Mouse (Mus musculus): ENCODE results near the gene Dnah8. TPM values are rescaled to one million over a fixed set of nuclear protein-coding genes. Genes with fewer than 3 reads are reported as not detected.

Dnah8 gene
- polyA plus RNA-seq, 1 experiment from 2014 or later: 0.97 TPM

DNA sequence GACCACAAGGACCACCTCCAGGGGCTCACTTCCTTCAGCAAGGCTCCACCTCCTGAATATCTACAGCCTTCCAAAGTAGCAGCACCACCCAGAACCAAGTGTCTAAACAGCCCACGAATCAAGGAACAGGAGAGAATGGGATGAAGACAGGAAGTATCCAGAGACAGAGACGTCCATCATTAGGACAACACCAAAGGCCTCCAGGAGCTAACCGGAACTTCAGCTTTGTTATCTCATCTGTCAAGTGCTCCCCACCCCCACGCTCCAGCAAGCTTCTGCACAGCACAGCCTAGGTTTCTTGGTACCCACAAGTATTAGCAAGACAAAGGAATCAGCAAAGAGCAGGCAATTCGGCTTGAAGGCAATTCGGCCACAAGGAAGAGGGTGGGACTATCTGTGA is 254.5 kb downstream of the Dnah8 start:
- WGBS: 31% methylated on average over 6 of the region's 6 CpGs

DNA sequence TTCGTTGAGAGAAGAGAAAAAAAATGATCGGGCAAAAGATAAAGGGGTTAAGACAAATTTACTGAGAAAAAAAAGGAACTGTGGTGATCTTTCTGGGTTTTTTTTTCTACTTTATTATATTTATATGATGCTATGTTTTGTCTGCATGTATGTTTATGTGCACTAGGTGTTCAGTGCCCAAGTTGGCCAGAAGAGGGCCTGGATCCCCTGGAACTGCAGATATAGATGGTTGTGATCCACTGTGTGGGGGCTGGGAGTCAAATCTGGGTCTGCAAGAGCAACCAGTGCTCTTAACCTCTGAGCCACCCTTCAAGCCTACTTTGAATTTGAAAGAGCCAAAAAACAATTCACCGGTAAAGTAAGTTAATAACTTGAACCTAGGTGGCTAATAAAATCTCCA is 256.2 kb downstream of the Dnah8 start:
- Histone ChIP-seq H3K9me3 (replicated peaks) (no peaks in the 10 kb centered on the region; the same call in 1 of the 2 replicates), H3K27me3 (no peaks in the 10 kb centered on the region; the same call in 1 of the 2 replicates), H3K4me3 (no peak overlapping the region), H3K4me1 (peaks cover 15% of the 10 kb centered on the region), H3K4me2 (replicated peaks) (no peak overlapping the region), H3K36me3 (no peaks in the 10 kb centered on the region), H3K9ac (no peak overlapping the region), H3K27ac (no peak overlapping the region)
- 84% methylated on average over 3 of the region's 3 CpGs for WGBS
- ATAC-seq (ENCODE audit: low FRiP score): no peak

More for the DNA sequence above, 254.5 kb downstream of the Dnah8 start:
- no peaks in the 10 kb centered on the region; the same call in 1 of the 2 replicates for H3K27me3 ChIP-seq
- no peak overlapping the region for H3K4me2 ChIP-seq (replicated peaks)
- H3K9ac ChIP-seq: no peak overlapping the region
- H3K4me3 ChIP-seq: no peak overlapping the region
- ATAC-seq (ENCODE audit: low FRiP score): no peak
- H3K27ac ChIP-seq: no peak overlapping the region
- peaks cover 6% of the 10 kb centered on the region; the same call in 1 of the 2 replicates for H3K9me3 ChIP-seq (replicated peaks)
- H3K4me1 ChIP-seq: peaks cover 15% of the 10 kb centered on the region
- no peaks in the 10 kb centered on the region for H3K36me3 ChIP-seq

DNA sequence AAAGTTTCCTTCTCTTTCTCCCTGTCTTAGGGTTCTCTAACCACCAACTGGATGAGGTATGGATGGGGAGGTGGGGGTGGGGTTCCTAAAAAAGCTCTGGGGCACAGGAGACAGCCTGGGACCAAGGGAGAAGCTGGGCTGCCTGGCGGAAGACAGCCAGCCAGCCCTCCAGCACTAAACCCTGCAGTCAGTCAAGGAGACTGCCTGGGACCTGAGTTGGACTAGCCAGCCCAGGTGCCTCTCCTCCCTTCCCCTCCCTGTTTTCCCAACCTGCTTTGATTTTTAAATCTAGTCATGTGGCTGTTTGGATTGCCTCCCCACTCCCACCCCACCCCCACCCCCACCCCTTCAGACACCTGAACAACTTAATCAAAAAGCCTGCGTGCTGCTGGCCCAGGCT is 256.8 kb downstream of the Dnah8 start:
- Histone ChIP-seq H3K27ac (no peak overlapping the region), H3K27me3 (no peaks in the 10 kb centered on the region; the same call in 1 of the 2 replicates), H3K4me3 (no peak overlapping the region), H3K4me1 (peaks cover 15% of the 10 kb centered on the region), H3K36me3 (no peaks in the 10 kb centered on the region), H3K9me3 (replicated peaks) (peaks cover 2% of the 10 kb centered on the region; the same call in 1 of the 2 replicates), H3K9ac (no peak overlapping the region), H3K4me2 (replicated peaks) (no peak overlapping the region)
- ATAC-seq (ENCODE audit: low FRiP score): no peak
- 58% methylated on average over 2 of the region's 2 CpGs for WGBS

DNA sequence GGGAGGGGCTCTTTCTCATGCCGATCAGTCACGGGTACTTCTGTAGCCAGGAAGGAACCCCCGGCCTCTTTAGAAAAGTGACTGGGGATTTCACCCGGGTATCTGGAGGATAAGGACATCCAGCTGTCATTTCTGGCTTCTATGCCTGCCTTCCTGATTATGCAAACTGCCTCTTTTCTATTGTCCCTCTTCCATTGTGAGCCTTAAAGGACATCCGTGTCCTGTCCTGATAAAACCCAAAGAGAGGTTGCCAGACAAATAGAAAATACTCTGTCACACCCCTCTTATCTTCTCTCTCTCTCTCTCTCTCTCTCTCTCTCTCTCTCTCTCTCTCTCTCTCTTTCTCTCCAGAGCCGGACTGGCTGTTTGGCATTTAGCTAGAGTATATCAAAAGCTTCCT is 258.1 kb downstream of the Dnah8 start:
- WGBS: 6% methylated on average over 6 of the region's 6 CpGs
- H3K27me3 ChIP-seq: no peaks in the 10 kb centered on the region; the same call in 1 of the 2 replicates
- H3K4me2 ChIP-seq (replicated peaks): peak overlapping the region; percentile 15
- 0 out of 2 replicates have a peak, but pooled peaks cover 4% of the 10 kb centered on the region for H3K9me3 ChIP-seq (replicated peaks)
- H3K9ac ChIP-seq: no peak overlapping the region
- H3K4me3 ChIP-seq: no peak overlapping the region
- peak; percentile 60; the same call in 1 of the 2 replicates for ATAC-seq (ENCODE audit: low FRiP score)
- peaks cover 15% of the 10 kb centered on the region for H3K4me1 ChIP-seq
- H3K27ac ChIP-seq: 0 out of 2 replicates have a peak overlapping the region, but pooled peaks have one; percentile 13
- no peaks in the 10 kb centered on the region for H3K36me3 ChIP-seq

DNA sequence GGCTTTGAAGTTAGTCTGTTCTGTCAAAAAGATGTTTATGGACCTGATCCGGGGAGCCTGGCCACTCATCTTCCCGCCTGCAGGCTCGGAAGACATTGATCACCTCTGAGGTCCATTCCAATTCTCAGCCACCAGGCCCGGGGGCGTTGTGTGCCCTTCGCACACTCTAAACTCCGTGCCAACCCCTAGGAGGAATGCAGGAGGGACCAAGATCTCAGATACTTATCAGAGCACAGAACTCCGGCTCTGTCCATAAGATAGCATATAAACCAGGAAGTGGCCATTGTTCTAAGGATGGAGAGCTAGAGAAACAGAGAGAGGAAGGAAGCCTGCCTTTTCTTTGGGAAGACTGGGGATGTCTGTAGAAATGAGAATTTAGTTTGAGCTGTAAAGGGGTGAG is 259.4 kb downstream of the Dnah8 start:
- Histone ChIP-seq H3K36me3 (no peaks in the 10 kb centered on the region), H3K4me3 (no peak overlapping the region), H3K27ac (no peak overlapping the region), H3K9ac (no peak overlapping the region), H3K27me3 (no peaks in the 10 kb centered on the region; the same call in 1 of the 2 replicates), H3K4me1 (peaks cover 15% of the 10 kb centered on the region), H3K9me3 (replicated peaks) (0 out of 2 replicates have a peak, but pooled peaks cover 4% of the 10 kb centered on the region), H3K4me2 (replicated peaks) (no peak overlapping the region)
- WGBS: 80% methylated on average over 8 of the region's 8 CpGs
- no peak for ATAC-seq (ENCODE audit: low FRiP score)

DNA sequence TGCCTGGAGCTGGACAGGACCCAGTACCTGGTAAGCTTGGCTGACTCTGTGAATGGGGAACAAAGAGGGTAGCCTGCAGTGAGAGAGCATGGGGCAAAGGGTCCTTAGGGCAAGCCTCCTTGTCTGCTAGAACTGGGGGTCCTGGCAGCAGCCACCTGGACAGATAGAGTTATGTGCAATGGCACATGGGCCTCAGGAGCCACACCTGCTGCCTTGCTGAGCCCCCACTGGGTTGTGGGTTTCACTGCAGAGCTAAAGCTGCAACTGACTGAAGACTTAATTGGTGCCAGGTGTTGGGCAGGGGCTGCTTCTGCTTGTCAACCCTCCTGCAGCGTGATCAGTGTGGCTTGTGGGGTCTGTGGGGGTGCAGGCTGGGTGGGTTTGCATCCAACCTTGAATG is 267.9 kb downstream of the Dnah8 start:
- no peak overlapping the region for H3K4me3 ChIP-seq

DNA sequence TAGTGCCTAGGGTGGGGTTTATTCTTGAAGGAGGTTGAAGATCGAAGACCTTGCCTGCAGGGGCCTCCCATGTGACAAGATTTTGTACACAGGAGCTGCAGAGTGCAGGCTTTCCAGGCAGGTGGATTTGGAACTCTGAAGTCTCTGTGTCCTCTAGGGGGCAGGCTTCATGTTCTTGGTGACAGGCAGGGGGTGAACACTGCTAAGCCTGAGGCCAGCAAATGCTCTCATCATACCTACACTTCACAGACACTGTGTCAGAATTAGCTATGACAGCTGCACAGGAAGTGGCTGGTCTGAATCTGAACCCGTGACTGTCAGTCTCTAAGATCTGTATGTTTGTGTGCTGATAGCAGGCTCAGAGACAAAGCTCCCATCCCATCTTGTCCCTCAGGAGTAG is 268.6 kb downstream of the Dnah8 start:
- Histone ChIP-seq H3K27me3 (0 out of 2 replicates have a peak, but pooled peaks cover 6% of the 10 kb centered on the region), H3K4me3 (no peak overlapping the region), H3K9ac (no peak overlapping the region), H3K27ac (no peak overlapping the region), H3K9me3 (replicated peaks) (no peaks in the 10 kb centered on the region), H3K4me1 (peaks cover 7% of the 10 kb centered on the region; the same call in 1 of the 2 replicates), H3K36me3 (no peaks in the 10 kb centered on the region), H3K4me2 (replicated peaks) (no peak overlapping the region)
- no peak for ATAC-seq (ENCODE audit: low FRiP score)
- 42% methylated on average over 2 of the region's 2 CpGs for WGBS

More for the DNA sequence above, 267.9 kb downstream of the Dnah8 start:
- Histone ChIP-seq H3K36me3 (no peaks in the 10 kb centered on the region), H3K9me3 (replicated peaks) (no peaks in the 10 kb centered on the region), H3K9ac (no peak overlapping the region), H3K4me1 (peaks cover 7% of the 10 kb centered on the region; the same call in 1 of the 2 replicates), H3K27ac (no peak overlapping the region), H3K4me2 (replicated peaks) (no peak overlapping the region), H3K27me3 (0 out of 2 replicates have a peak, but pooled peaks cover 4% of the 10 kb centered on the region)
- 48% methylated on average over 1 of the region's 1 CpGs for WGBS
- no peak for ATAC-seq (ENCODE audit: low FRiP score)

DNA sequence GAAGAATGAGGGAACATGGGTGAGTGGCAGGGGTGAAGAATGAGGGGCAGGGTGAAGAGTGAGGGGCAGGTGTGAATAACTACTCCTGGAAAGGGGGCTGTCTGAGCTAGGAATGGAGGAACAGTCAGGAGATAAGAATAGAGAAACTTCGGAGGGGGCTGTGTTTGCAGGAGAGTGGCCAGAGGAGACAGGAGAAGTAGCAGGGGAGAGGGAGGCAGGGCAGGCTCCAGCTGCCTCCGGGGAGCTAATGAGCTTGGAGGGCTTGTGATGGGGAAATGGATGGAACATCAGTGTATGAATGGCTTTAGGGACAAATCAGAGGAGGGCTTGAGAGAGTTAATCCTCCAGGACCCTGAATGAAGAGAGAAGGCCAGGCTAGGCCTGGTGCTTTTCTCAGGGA is 272.9 kb downstream of the Dnah8 start:
- H3K27ac ChIP-seq: no peak overlapping the region
- H3K4me1 ChIP-seq: peaks cover 13% of the 10 kb centered on the region
- no peak overlapping the region for H3K4me2 ChIP-seq (replicated peaks)
- no peak overlapping the region for H3K4me3 ChIP-seq
- H3K27me3 ChIP-seq: peaks cover 26% of the 10 kb centered on the region
- no peak for ATAC-seq (ENCODE audit: low FRiP score)
- no peaks in the 10 kb centered on the region for H3K9me3 ChIP-seq (replicated peaks)
- no peaks in the 10 kb centered on the region for H3K36me3 ChIP-seq
- 32% methylated on average over 2 of the region's 2 CpGs for WGBS
- H3K9ac ChIP-seq: no peak overlapping the region

DNA sequence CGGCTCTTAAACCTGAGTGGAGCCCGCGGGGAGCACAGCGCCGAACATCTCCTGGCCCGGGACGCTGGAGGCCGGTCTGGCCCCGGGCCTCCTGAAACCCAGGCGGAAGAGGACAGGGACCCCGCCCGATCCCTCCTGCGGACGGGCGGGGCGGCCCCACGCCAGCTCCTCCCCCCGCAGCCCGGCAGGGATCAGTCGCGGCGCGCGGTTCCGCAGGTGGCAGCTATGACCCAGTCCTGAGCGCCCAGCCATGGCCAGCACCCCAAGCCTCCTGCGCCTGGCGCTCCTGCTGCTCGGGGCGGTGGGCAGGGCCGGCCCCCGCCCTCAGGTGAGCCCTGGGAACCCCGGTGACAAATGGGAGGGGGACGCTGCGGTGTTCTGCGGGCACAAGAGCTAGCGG is 277.5 kb downstream of the Dnah8 start, which contains the start of gene Glp1r:
Gene Glp1r (plus strand): TSS at position 191 of the 400 bp plus-strand sequence.
- 2% methylated on average over 35 of the region's 37 CpGs for WGBS
- ATAC-seq (ENCODE audit: low FRiP score): no peak
- no peaks in the 10 kb centered on the region for H3K9me3 ChIP-seq (replicated peaks)
- no peak within 1 kb of the TSS for H3K27ac ChIP-seq
- peaks cover 10% of the 10 kb centered on the region for H3K4me1 ChIP-seq
- H3K36me3 ChIP-seq: no peaks in the 10 kb centered on the region
- H3K4me3 ChIP-seq: peak within 1 kb of the TSS; percentile 48
- H3K4me2 ChIP-seq (replicated peaks): peak within 1 kb of the TSS; percentile 97
- H3K9ac ChIP-seq: peak within 1 kb of the TSS; percentile 63
- peaks cover 43% of the 10 kb centered on the region for H3K27me3 ChIP-seq

DNA sequence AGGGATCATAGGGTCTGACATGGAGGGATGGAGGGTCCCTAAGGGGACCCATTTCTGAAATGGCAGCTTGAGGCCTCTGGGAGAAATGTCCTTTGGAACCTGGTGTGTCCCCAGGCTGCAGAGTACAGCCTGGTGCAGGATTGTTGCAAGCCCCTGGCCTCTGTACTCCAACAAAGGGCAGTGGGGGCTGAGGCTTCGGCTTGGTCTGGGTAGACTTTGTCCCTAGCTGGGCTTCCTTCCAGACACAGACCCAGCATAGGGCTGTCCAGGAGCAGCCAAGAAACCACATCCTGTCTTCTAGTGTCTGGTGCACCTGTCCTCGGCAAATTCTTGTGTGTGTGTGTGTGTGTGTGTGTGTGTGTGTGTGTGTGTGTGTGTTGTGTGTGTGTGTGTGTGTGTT is 279.9 kb downstream of the Dnah8 start:
- no peaks in the 10 kb centered on the region for H3K9me3 ChIP-seq (replicated peaks)
- no peak overlapping the region for H3K4me2 ChIP-seq (replicated peaks)
- no peak overlapping the region for H3K9ac ChIP-seq
- H3K27me3 ChIP-seq: peaks cover 40% of the 10 kb centered on the region
- 91% methylated on average over 2 of the region's 2 CpGs for WGBS
- H3K36me3 ChIP-seq: no peaks in the 10 kb centered on the region
- peaks cover 10% of the 10 kb centered on the region for H3K4me1 ChIP-seq
- no peak overlapping the region for H3K27ac ChIP-seq
- no peak overlapping the region for H3K4me3 ChIP-seq
- ATAC-seq (ENCODE audit: low FRiP score): no peak

DNA sequence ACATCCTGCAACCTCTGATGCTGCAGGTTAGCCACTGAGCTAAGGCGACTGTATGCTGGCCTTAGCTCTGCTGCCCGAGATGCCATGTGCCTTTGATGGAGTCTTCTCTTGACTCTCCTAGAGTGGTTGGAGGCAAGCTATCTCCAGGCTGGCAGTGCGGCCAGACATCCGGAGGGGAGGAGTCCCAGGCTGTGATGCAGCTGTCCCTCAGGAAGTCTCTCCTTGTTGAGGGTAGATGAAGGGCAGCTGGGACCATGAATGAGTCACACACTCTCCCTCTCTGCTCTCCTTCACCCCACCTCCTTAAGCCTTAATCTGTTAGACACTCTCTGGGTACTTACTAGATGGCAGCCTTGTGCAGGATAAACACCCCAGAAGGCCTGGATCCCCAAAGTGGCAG is 283.4 kb downstream of the Dnah8 start:
- WGBS: 79% methylated on average over 4 of the region's 4 CpGs
- Histone ChIP-seq H3K4me1 (peaks cover 7% of the 10 kb centered on the region), H3K27me3 (peaks cover 17% of the 10 kb centered on the region), H3K9ac (no peak overlapping the region), H3K4me2 (replicated peaks) (no peak overlapping the region), H3K27ac (no peak overlapping the region), H3K9me3 (replicated peaks) (no peaks in the 10 kb centered on the region), H3K4me3 (no peak overlapping the region), H3K36me3 (no peaks in the 10 kb centered on the region)
- no peak for ATAC-seq (ENCODE audit: low FRiP score)

DNA sequence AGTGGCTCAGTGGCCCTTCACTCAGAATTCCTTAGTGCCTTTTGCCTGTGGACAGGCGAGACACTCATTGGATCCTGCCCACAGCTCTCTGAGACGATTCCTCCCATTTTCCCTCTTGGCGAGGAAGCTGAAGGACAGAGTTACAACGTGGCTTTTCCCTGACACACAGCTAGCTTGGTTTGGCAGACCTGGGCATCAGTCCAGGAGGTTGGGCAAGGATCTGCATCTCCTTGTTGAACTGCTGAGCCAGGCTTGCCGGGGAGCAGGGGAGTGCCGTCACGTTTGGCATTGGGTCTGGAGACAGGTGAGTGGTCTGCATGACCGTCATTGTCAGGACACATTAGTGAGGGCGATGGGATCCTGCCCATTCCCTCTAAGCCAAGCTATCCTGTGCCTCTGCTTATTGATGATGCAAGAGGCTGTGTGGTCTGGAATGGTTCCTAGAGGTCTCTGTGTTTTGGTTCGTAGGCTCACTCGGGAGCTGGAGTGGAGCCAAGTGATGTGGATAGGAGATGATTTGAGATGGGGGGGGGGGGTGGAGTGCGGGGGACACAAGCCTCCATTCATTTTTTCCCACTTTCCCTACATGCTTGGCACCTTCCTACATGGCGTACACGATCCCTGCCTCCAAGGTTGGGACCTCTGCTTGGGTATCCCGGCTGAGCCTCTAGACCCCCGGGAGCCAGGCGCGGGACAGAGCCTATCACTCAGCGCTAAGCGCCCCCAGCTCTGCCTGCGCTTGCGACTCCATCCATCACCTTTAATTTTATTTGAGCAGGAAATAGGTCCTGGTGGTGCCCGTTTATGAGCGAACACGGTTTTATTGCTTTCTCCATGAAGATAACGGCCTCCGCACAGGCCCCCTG is 286.9 kb downstream of the Dnah8 start:
- no peak overlapping the region for H3K4me3 ChIP-seq
- peaks cover 7% of the 10 kb centered on the region for H3K4me1 ChIP-seq
- ATAC-seq (ENCODE audit: low FRiP score): no peak; the same call in 1 of the 2 replicates
- WGBS: 77% methylated on average over 27 of the region's 27 CpGs
- no peak overlapping the region for H3K9ac ChIP-seq
- H3K9me3 ChIP-seq (replicated peaks): no peaks in the 10 kb centered on the region
- H3K36me3 ChIP-seq: no peaks in the 10 kb centered on the region
- H3K27ac ChIP-seq: no peak overlapping the region
- no peak overlapping the region for H3K4me2 ChIP-seq (replicated peaks)
- 0 out of 2 replicates have a peak, but pooled peaks cover 4% of the 10 kb centered on the region for H3K27me3 ChIP-seq
